Mouse (Mus musculus) ovary, postnatal 14 days (tissue): ENCODE data around the gene Kctd2.
"Not testable (repeated sequence)": the region's sequence is repeated elsewhere in the genome, so short reads cannot be mapped to it uniquely, and the experiment has no call there.

Source experiments
- DNase-seq: peaks from one replicate; pipeline ENCODE4 v3.0.0; 2022; ENCODE audit warnings: low spot score

Kctd2 gene

GRCm38 (mm10) chr11:115439326-115439725, 19.4 kb downstream of the Kctd2 start:
- no peak for DNase-seq

DNA sequence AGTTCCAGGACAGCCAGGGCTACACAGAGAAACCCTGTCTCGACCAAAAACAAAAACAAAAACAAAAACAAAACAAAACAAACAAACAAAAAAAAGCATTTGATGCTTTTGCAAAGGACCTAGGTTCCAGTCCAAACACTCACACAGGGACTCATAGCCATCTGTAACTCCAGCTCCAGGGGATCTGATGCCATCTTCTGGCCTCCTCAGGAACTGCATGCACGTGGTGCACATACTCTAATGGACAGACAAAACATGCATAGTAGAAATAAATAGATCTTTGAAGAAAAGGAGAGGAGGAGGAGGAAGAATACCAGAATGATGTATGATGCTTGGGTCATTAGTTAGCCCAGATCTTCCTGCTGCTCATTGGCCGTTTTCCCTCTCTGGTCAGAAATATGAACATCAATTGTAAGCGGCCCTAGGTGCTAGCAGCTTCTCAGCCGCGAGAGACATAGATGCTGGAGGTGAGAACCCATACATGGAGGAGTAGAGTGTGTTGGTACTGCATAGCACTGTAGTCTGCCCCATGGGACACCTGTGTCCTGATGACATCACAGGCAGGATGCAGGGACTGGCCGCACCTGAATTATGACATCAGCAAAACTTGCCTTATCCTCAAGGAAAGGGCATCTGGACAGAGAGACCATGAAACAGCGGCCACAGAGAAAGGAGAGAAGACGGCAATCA, 20.1 kb downstream of the Kctd2 start, which contains the start of gene Trim80:
TSS of gene Trim80 (plus strand) at position 640 of the 690 bp plus-strand sequence.
- no peak for DNase-seq

GRCm38 (mm10) chr11:115441417-115441816, 21.5 kb downstream of the Kctd2 start:
- DNase-seq = no peak

GRCm38 (mm10) chr11:115446906-115447305, 27.0 kb downstream of the Kctd2 start:
- DNase-seq = no peak

DNA sequence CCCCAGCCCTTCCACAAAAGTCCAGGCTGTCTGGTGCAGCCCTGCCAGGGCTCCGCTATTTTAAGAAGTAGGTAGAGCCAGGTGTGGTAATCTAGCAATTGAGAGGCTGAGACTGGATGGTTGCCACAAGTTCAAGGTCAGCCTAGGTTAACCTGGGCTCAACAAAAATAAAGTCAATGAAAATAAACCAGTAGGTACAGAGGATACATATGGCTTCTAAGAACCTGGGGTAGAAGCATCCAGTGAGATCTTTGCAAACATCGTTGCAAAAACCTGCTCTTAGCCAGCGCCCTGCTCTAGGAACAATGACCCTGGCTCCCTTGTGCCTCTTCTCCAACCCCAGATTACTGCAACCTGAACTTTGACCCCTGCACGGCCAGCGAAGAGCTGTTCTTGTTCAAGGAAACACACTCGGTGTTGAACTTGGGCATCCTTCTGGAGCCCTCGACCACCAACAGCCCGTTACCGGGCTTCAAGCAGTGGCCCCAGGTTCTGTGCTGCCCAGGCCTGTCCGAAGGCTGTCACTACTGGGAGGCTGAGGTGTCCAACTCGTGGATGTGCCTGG, 27.5 kb downstream of the Kctd2 start:
- DNase-seq = no peak

DNA sequence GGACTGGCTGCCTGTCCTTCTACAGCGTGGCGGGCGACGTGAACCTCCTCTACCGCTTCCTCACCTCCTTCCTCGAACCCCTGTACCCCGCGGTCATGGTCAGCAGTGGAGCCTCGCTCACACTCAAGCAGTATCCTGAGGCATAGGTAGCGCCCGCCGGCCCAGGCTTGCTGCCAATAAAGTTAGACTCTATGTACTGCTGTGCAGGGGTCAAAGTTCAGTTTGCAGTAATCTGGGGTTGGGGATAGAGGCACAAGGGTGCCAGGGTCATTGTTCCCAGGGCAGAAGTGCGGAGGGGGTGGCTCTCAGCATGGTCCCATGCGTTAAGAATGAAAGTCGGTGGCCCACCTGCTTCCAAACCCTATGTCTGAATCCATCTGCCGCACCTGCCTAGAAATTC, 28.1 kb downstream of the Kctd2 start:
- no peak for DNase-seq

DNA sequence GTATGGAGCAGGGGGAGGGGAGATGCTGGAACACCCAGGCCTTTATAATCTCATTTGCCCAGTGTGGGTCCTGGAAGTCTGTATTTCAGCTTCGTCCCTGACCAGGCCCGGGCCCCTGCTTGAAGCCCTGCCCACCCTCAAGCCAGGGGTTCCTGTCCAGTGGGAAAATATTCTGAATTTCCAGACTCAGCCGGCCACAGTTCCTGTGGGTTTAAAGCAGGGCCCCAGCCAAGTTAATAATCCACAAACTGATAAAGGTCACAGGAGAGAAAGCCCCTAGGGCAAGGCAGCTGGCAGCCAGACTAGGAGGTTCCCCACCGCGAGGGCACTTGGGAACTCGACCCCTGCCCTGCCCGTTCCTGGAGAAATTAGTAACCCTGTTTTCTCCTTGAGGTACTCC, 29.1 kb downstream of the Kctd2 start:
- no peak for DNase-seq

DNA sequence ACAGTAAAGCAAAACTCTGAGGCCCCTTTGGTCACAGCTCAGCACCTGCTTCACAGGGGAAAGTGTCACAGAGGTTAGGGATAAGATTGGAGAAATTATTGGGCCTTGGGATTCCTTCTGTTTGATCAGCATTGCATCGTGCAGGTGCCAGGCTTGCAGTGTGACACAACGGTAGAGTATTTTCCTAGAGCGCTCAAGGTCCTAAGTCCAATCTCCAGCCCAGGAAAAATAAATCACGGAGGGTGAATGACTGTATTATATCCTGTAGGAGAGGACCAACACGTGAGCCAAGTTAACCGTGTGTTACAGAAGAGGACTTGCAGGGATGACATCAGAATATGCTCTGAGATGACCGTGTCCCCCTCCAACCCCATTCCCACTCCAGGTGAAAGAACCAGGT, 30.2 kb downstream of the Kctd2 start:
- DNase-seq = no peak

DNA sequence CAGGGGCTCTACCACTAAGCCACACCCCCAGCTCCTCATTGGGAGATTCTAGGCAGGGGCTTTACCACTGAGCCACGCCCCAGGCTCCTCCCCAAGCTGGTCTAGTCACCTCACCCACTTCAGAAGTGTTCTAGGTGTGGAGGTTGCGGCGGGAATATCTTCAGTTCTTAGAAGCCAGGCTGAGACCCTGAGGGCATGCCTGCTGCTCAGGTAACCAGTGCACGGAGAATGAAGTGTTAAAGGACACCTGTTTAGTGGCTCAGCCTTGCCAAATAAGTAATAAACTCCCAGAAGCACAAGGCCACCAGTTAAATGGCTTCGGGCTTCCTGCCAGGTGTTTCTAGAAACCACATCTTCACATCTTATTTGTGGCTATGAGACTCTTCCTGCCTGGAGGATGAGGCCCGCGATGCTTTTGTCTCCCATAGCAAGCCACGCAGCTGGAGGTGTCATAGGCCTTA, 31.9 kb downstream of the Kctd2 start:
- no peak for DNase-seq

GRCm38 (mm10) chr11:115452281-115452860, 32.4 kb downstream of the Kctd2 start:
- no peak for DNase-seq

GRCm38 (mm10) chr11:115453306-115453705, 33.4 kb downstream of the Kctd2 start:
- DNase-seq = no peak

GRCm38 (mm10) chr11:115454822-115455221, 34.9 kb downstream of the Kctd2 start:
- DNase-seq = not testable (repeated sequence)

GRCm38 (mm10) chr11:115455619-115456018, 35.7 kb downstream of the Kctd2 start:
- DNase-seq = no peak

DNA sequence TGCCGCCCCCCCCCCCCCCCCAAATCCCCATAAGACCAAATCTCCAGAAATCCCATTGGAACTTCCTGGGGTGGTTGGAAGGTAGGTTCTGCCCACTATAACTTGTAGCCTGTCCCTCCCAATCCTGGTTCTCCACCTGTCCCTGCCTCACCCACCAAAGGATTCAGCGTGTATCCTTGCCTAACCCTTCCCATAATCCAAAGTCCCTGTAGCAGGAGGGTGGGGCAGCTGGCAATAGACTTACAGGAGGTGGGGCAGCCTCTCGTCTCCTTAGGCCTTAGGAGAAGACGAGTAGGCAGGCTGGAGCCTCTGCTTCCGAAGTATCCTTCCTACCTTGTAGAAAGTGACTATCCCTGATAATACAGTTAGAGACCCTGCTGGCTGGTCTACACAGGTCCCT, 36.3 kb downstream of the Kctd2 start:
- DNase-seq = no peak

DNA sequence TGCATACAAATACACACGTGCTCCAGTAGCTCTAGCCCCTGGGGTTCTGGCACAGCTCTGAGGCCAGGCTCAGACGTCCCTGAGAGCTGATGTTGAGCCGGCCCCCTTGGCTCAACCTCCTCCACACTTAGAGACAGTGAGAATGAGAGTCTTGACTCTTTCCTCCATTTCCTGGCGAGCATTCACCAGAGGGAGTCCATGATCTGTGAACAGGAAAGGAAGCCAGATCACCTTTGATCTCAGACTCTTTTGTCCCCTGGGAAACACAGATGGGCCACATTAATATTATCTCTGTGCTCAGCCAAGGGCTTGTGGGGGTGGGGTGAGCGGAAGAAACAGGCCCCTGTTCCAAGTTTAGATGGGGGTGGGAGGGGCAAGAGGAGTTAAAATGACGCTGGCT, 37.5 kb downstream of the Kctd2 start:
- no peak for DNase-seq

- DNase-seq = no peak
Measured at GRCm38 (mm10) chr11:115460976-115461375, 41.0 kb downstream of the Kctd2 start.

- no peak for DNase-seq
Measured at GRCm38 (mm10) chr11:115461846-115462242, 41.9 kb downstream of the Kctd2 start.

DNA sequence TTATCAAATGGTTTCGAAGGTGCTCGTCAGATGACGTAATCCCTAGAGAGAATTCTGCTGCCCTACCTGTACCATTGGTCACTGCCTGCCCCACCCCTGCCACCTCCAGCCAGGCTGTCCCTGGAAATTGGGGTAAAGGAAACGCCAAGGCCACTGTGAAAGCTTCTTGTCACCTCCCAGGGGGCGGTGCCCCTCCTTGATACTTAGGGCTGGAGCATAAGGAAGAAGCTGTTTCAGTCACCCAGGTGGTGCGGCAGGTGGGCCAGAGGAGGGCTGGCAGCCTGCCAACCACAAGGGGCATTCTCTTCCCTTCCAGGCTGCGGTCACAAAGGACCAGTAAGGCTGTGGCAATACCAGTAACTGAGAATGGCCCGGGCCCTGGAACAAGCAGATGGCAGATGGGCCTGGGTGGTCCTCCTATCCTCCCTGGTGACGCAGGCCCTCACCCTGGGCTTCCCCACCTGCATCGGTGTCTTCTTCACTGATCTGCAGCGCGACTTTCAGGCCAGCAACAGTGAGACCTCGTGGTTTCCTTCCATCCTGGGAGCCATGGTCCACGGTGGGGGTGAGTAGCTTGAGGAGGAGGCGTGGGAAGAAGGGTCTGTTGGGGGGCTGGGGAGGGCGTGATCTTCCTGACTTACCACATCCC, 42.4 kb downstream of the Kctd2 start, which contains the start of gene Slc16a5:
TSS of gene Slc16a5 (plus strand) at position 232 of the 649 bp plus-strand sequence.
- DNase-seq = no peak

GRCm38 (mm10) chr11:115463397-115463796, 43.5 kb downstream of the Kctd2 start:
- no peak for DNase-seq

- no peak for DNase-seq
Measured at GRCm38 (mm10) chr11:115464851-115465250, 44.9 kb downstream of the Kctd2 start.

- no peak for DNase-seq
Measured at GRCm38 (mm10) chr11:115467217-115467618, 47.3 kb downstream of the Kctd2 start.

- no peak for DNase-seq
Measured at GRCm38 (mm10) chr11:115472183-115472582, 52.3 kb downstream of the Kctd2 start.
